Mouse (Mus musculus) left cerebral cortex, adult 11 months (tissue): Measurements from ENCODE around the gene Ikzf2.

Experiments
- DNase-seq: peaks from one replicate; pipeline ENCODE4 v3.0.0; 2022; ENCODE audit warnings: low spot score

The Ikzf2 gene

DNA sequence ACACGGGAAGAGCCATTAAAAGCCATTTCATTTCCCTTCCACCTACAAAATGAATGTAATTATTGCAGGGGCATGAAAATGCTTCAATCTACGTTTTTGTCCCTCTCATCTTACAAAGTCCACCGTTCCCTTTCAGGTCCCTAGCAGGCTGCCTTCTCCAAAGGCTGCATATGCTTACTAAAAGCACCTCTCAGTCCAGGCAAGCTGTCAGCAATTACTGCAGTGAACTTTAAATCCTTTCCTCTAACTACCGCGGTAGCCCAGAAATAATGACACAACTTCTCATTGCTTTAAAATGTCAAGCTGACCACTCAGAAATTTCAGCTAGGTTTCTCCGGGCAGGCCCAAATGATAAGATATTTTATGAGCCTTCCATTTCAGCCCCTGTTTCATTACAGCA is 95.2 kb downstream of the Ikzf2 start:
- DNase-seq, result no peak

DNA sequence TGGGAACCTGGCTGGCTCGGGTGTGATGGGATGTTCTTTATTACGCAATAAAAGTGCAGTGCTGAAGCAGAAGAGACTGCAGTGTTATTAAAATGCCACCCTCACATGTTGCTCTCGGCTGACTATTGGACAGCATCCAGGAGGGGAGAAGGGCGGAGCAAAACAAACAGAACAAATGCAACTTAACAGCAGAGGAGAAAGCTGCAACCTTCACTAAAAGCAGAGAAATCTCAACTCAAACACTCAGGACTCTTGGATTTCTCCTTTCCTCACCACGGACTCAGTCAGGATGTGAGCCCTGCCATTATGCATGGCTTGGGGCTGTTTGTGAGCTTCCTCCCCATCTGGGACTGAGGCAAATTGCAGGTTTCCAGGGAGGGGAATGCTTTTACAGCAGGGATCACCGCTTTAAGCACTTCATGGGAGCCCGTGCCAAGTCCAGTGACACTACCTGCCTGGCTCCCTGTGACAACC is 95.7 kb downstream of the Ikzf2 start:
- DNase-seq, result no peak

DNA sequence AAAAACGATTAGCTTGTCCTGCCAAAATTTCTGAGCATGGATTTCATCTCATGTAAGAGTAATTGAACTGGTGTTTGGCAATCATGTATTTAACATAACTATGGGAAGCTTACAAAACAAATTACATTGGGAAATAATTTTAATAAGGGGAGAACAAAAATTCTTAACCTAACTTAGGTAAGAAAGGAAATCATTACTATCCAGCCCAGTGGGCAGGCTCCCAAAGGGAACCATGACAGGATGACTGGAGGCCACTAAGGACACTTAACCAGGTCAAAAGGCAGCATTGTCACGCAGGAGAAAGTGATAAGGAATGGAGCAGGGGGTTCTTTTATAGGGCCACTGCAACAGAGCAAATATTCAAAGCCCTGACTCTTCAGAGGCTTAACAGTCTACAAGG is 101.5 kb downstream of the Ikzf2 start:
- no peak for DNase-seq

DNA sequence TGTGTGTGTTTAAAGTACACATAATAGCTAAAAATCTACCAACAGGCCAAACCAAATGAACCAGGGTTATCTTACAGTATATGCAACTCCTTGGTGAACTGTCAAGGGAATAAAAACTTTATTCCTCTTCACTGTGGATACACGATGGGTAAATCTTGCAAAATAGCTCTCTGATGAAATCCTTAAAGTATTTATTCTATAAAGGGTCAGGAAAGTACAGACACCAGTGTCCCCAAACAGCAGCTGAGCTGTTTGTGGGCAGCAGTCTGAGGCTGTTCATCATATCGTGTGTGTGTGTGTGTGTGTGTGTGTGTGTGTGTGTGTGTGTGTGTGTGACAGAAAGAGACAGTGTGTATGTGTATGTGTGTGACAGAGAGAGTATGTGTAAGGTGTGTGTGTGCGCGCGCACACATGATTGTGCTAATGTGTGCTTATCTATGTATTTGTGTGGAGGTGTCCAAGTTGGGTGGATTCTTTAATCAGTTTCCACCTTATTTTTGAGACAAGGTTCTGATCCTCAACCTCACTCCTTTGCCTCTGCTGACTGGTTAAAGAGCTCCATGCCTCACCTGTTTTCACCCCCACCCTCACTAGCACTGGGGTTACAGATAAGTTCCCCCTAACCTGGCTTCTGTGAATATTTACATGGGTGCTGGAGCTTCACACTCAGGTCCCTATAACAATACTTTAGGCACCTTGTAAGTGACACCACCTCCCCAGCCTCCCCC is 102.9 kb downstream of the Ikzf2 start:
- DNase-seq, result no peak

DNA sequence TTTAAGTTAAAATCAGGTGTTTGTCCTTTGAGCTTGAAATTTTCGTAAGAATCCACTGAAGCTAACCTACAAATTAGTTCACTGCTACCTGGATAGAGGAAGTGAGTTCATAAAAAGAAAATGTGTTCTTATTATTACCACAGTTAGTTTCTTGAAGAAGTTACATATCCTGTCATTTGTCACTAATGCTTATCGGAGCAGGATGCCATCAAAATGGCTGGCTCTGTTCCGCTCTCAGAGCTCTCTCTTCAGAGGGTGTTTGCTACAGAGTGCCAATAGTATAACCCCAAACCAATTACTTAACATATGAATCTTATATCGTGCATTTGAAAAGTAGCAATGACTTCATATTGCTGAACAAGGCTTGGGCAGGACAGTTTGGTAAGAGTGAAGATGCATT is 108.1 kb downstream of the Ikzf2 start:
- no peak for DNase-seq

DNA sequence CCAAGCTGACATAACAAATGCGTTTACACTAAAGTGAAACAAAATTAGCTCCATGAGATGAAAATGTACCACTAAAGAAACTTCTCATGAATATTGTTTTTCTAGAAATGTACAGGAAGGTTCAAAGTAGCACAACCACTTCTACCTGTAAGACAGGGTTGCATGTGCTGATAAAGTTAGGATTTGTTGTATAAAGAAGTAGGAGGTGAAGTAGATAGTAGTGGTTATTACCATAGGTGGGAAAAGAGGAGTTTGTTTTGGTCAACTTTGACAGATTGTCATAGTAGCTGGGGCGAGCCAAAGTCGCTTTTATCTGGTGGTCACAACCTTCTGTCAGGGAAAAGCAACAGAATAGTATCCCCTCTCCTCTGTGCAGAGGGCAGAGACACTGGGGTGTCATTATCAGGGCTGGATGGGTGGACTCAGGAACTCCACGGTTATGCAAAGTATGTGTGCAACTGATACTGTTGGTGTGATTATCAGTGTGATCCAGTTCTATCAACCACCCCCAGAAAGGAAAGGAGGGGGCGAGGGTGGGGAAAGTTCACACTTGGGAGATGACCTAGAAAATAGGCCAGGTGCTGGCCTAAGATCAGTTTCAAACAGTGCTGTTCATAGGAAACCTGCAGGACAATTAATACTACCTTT is 127.5 kb downstream of the Ikzf2 start:
- no peak for DNase-seq

DNA sequence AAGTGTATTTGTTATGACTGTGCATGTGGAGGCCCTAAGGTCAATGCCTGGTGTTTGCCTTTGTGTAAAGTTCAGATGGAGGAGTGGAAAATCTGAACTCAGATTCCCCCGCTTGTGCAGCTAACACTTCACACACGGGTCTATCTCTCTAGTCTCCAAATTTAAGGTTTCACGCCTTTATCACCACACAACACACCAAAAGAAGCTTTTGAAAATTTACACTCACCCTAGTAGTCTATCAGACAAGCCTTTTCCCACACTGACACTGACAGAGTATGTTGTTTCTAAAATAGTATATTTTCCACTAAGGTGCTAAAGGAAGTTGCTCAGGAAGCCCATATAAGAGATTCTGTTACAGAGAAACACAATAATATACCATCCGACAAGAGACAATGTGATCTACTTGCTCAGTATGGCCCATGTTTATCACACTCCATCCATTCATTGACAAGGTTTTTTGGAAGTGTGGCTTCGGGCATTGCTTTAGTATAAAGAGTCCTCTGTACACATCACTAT is 131.4 kb downstream of the Ikzf2 start:
- DNase-seq, result no peak

DNA sequence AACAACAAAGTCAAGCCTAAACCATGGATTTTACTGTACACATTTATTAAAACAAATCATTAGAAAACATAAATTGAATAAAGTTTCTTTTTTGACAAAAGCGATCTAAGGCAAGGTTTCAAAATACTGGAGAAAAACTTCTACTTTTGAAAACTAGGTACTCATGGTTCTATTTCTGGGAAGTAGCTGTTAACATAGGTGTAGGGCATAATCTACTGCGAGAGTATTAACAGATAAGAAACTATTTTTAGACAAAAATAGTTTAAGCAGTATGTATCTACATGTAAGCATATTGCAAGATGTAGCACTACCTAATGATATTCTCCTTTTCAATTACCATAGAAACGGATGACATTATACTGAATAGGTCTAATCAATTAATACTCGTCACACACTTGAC is 137.1 kb downstream of the Ikzf2 start:
- DNase-seq, result no peak

DNA sequence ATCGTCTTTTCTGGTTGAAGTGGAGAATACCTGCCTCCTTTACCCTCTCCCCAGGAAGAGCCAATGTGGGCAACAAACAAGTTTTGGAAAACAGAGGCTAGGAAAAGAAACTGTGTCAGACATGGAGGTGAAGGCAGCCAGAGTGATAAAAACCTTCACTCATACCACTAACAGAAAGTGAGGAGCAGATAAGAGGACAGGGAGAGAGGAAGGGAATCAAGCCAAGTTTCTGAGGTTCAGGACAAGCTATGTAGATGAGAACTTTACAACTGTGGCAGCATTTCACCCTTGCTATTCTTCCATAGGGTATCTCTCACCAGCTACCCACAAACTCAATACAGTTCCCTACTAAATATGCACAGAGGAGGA is 141.2 kb downstream of the Ikzf2 start:
- no peak for DNase-seq

DNA sequence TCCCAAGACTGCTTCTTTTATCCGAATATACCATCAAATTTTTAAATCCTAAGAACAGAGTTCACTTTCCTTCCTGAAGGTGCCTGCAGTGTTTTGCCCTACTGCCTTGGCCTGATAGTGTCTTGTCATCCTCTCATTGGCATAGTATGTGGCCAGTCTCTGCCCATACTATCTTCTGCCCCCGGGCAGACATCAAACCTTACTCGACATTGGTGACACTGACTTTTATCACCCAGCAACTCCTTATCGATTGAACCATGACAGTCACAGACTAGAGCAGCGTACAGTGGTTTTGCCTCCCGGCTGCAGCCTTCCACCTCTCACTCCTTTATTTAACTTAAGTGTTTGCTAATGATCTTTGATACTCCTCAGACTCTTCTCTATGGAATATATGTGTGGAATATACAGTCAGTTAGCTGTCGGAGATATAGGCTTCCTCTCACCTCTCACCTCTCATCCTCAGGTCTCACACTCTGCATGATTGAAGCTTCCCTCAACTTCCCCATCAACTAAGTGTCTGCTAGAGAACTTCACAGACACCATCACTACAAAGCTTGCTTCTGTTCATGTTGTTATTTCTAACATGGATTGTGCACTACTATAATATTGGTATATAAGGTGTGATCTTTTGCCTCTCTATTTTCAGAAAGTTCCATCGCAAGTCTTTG is 141.7 kb downstream of the Ikzf2 start:
- no peak for DNase-seq

DNA sequence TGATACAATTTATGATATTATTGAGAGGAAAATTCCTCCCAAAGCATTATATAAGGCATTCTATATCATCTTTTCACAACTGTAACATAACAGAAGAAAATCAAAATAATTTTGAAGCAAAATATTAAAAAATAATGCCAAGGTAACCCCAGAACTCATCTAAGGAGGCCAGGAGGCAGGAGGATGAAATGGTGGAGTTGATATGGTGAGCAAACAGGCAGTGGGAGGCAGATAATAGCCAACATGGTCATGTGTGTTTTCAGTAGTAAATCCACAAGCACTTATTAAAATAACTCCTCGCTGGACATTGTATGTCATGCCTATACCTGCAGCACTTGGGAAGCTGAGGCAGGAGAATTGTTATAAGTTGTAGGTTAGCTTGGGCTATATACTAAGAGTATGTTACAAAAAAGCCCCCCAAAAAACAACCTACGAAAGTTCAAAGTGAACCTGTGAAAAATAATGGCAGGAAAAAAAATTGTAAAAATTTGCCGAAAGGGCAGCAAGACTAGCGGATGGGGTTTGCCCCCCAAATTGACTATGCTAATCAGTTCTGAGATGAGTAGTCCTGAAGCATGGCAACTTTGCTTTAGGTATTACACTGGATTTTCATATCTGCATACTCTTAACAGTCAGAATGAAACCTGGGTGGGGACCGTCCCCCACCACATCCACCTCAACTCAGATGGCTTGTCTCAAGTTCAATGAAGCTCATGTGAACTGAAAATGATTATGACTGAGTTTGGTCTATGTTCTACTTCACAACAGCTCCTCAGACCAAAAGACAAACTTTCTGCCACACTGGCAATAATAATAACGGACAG is 143.1 kb downstream of the Ikzf2 start:
- no peak for DNase-seq

DNA sequence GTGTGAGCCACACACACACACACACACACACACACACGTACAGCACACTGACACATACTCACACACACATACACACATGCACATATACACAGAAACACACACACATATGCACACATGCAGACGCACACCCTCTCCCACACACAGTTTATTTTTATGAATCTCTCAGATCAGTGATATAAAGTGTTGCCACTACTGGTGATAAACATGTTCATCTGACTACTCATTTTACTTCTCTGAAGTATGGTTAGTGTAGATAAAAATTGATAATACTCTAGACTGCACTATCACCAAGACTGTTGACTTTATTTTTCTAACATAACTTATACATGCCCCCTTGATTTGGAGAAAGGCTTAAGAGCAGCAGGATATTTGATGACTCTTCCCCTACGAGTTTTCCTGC is 144.5 kb downstream of the Ikzf2 start:
- no peak for DNase-seq

DNA sequence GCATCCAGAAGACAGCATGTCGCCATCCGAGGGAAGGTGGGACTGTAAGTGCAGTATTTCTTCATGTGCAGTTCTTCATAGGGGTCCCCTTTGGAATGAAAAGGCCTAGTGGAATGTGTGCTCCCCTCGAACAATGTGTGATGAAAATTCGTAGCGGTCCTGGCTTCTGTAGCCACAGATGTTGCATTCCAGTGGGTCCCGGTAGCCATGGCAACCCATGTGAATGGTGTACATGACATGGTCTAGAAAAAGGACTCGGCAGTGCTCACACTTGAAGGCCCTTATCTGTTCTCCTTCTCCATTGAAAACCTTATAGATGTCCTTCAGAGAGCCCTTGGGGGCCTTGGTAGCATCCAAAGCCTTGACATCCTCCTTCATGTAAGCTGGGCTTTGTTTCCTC is 148.4 kb downstream of the Ikzf2 start:
- DNase-seq, result no peak

DNA sequence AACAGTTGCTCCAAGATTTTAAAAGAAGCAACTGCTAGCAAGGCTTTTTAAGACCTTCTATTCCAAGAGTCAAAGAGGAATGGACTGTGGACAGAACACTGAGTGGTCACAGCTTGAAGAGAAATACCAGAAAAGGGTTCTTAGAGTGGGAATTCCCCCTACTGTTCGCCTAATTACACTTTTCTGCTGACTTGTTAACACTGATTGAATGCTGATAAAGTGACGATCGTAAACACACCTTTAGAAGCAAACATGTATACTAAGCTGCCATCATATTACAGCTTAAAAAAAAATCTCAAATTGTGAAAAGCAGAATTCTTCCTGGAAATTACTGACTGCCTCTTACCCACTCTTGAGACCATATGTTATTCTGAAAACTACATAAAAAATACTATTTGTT is 149.4 kb downstream of the Ikzf2 start:
- DNase-seq, result no peak

DNA sequence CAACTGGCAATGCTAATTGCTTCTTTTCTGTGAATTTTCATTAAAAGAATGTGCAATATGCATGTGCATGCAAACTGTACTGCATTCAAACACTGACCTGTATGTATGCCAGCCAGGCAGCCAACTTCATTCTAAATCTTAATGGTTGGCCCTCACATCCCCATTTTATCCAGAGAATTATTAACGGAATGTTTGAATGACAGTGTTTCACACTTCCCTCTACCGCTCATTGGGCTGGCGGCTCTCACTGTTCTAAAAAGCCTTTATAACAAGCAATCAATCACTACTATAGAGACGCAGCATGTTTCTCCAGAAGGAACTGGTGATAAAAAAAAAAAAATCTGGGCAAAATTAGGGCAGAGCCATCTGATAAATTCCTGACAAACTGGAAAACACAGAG is 151.5 kb downstream of the Ikzf2 start:
- no peak for DNase-seq

DNA sequence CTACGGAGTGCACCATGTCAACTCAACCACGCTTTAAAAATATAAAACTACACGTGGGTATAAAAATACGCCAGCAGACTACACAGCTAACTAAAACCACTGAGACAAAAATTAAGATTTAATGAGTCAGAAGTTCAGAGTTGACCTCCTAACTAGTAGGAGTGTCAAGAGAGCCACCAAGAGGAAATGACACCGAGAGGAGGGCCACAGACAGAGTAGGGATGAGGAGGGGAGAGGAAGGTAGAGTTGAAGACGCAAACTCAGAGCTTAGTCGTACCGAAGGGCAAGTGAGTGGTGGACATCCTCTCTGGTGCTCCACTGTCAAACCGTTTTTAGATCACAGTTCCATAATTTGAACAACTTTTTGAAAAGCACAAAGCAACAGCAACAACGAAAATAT is 154.0 kb downstream of the Ikzf2 start:
- DNase-seq, result no peak

DNA sequence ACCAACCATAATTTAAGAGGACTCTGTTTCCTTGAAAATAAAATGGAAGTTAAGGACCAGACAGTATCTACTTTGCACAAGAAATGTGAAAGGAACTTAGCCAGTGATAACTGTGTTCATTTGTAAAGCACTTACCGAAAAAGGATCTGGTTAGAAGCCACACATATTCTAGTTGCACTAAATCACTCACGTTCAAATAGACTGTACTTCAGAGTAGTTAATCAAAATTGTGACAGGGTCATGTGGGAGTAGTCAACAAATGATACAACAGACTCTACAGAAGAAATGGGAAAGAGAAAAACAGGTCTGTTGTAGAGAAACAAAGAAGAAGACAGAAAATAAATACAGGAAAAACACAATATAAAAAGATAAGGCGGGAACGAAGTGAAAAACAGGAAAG is 158.3 kb downstream of the Ikzf2 start:
- DNase-seq, result no peak

DNA sequence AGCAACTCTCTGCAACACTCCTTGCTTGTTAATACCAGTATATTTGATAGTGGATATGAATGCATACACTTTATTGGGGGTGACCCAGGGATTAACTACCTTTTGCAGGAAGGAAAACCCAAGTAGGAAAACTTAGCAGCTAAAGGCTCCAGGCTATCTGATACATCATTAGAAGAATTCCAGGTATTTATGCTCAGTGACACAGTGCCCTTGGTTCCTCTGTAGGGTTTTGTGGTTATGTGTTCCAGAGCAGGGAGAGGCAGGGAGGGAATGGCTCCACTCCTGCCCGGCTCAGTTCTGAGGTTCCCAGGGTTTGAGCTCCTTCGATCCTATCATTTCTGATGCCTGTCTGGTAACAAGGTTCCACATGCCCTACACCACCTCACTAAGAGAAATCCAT is 165.4 kb downstream of the Ikzf2 start:
- DNase-seq, result no peak

DNA sequence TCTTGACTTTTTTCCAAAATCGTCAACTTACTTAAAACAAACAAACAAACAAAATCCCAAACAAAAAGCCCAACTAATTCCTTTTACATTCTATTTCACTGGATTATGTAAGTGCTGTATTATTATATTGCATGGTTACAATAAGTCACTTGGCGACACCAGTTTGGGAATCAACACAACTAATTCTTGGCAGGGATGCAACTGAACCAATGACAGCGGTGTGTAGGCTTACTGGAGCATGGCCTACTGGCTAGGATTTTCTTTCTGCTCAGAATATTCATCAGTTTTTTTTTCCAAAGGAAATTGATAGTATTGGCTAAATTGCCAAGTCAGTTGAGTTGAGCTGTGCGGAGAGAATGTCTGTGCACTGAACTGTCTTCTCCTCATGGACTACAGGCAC is 167.7 kb downstream of the Ikzf2 start:
- DNase-seq, result no peak

DNA sequence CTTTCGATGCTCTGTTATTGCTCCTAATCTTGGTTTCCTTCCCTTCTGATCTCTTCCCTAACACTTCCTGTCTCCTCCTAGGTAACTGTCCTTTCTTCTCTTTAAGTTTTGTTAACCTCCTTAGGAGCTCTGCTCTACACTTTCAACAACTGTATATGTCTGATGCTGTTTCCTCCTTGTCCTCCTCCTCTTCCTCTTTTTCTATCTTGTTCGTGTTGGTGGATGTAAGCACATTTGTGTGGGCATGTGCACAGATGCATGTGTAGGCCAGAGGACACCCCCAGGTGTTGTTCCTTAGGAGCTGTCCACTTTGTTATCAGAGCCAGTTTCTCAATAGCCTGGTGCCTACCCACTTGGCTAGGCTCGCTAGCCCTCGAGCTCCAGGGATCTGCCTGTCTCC is 169.0 kb downstream of the Ikzf2 start:
- DNase-seq, result no peak

DNA sequence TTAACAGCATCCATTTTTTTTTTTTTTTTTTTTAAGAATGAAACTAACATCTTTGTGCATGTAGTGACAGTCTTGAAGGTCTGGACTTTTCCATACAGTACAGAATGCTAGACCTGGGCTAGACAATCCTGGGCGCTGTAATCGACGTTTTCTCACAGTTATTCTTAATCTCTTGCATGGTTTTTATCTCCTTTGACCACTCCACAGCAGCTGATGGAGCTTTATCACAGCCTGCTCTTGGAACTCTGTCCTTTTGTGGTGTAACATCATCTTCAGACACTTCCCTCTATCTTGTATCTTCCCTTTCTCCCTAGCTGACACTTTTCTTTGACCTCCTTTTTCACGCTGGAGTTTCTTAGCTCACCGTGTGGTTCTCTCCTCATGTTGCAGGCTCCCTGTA is 170.9 kb downstream of the Ikzf2 start:
- no peak for DNase-seq

DNA sequence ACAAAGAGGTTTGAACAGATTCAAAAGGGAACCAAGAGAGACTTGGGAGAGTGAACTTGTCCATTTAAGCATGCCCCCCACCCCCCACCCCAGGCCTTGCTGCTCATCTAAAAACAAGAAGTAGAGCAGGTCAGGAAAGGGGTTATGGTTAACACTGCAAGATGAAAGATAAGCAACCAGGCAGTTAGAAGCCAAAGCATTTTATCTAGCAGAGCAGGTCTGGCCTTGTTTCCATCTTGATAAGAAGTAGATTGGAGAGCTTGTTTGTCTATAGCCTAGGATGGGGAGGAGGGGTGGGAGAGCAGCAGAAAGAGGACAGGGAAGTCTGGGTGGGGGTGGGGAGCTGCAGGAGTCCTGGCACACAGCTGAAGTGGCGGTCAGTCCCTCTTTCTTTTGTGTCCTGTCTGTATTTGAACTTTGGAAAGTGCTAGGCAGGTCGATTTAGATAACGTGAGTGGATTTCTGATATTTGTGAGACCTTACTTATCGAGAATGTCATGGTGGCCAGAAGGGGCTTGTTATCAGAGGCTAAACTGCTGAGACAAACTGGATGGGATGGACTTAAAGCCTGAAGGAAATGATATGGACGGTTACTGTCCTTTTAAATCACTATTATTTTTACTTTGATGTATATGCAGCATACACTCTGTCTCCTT is 173.3 kb downstream of the Ikzf2 start:
- no peak for DNase-seq
